Mouse (Mus musculus): ENCODE results near the gene Npr1. TPM values are rescaled to one million over a fixed set of nuclear protein-coding genes. Genes with fewer than 3 reads are reported as not detected.

The Npr1 gene
- 1 to 10 TPM; 4.7 to 5.0 TPM for total RNA-seq (2021)

GRCm38 (mm10) chr3:90465686-90466310 is at the start of gene Npr1:
Npr1 (minus strand) TSS chr3:90465866.
- DNase-seq (ENCODE audit: extremely low spot score in 1 of 2, low spot score in 1 of 2), result no peak

- no peak for DNase-seq (ENCODE audit: extremely low spot score in 1 of 2, low spot score in 1 of 2)
Observed at GRCm38 (mm10) chr3:90515242-90515641, 49.6 kb upstream of the Npr1 start.

GRCm38 (mm10) chr3:90514691-90515090 is 49.0 kb upstream of the Npr1 start:
- no peak for DNase-seq (ENCODE audit: extremely low spot score in 1 of 2, low spot score in 1 of 2)

- DNase-seq (ENCODE audit: extremely low spot score in 1 of 2, low spot score in 1 of 2), result no peak
Observed at GRCm38 (mm10) chr3:90513796-90514590, 48.3 kb upstream of the Npr1 start, which contains the start of the genes S100a1 and S100a13. S100a1 (minus strand) TSS chr3:90514392. S100a13 (plus strand) TSS chr3:90514435.

- DNase-seq (ENCODE audit: extremely low spot score in 1 of 2, low spot score in 1 of 2), result no peak
Observed at GRCm38 (mm10) chr3:90512948-90513642, 47.4 kb upstream of the Npr1 start.

GRCm38 (mm10) chr3:90512276-90512675 is 46.6 kb upstream of the Npr1 start:
- no peak for DNase-seq (ENCODE audit: extremely low spot score in 1 of 2, low spot score in 1 of 2)

- DNase-seq (ENCODE audit: extremely low spot score in 1 of 2, low spot score in 1 of 2), result no peak
Observed at GRCm38 (mm10) chr3:90509747-90510123, 44.1 kb upstream of the Npr1 start.

GRCm38 (mm10) chr3:90508950-90509746 is 43.5 kb upstream of the Npr1 start, which contains the start of gene Chtop:
Chtop (minus strand) TSS chr3:90509498.
- peak; percentile 96 to 98 for DNase-seq (ENCODE audit: extremely low spot score in 1 of 2, low spot score in 1 of 2)

- DNase-seq (ENCODE audit: extremely low spot score in 1 of 2, low spot score in 1 of 2), result no peak
Observed at GRCm38 (mm10) chr3:90508287-90508949, 42.8 kb upstream of the Npr1 start.

- no peak for DNase-seq (ENCODE audit: extremely low spot score in 1 of 2, low spot score in 1 of 2)
Observed at GRCm38 (mm10) chr3:90506362-90506761, 40.7 kb upstream of the Npr1 start.

GRCm38 (mm10) chr3:90505216-90505615 is 39.5 kb upstream of the Npr1 start:
- no peak for DNase-seq (ENCODE audit: extremely low spot score in 1 of 2, low spot score in 1 of 2)

- DNase-seq (ENCODE audit: extremely low spot score in 1 of 2, low spot score in 1 of 2), result no peak
Observed at GRCm38 (mm10) chr3:90503444-90503843, 37.8 kb upstream of the Npr1 start.

- DNase-seq (ENCODE audit: extremely low spot score in 1 of 2, low spot score in 1 of 2), result no peak
Observed at GRCm38 (mm10) chr3:90497597-90497996, 31.9 kb upstream of the Npr1 start.

- no peak for DNase-seq (ENCODE audit: extremely low spot score in 1 of 2, low spot score in 1 of 2)
Observed at GRCm38 (mm10) chr3:90495850-90496525, 30.3 kb upstream of the Npr1 start.

- no peak for DNase-seq (ENCODE audit: extremely low spot score in 1 of 2, low spot score in 1 of 2)
Observed at GRCm38 (mm10) chr3:90493831-90494540, 28.3 kb upstream of the Npr1 start.

- DNase-seq (ENCODE audit: extremely low spot score in 1 of 2, low spot score in 1 of 2), result no peak
Observed at GRCm38 (mm10) chr3:90491350-90491749, 25.7 kb upstream of the Npr1 start.

- DNase-seq (ENCODE audit: extremely low spot score in 1 of 2, low spot score in 1 of 2), result peak; percentile 86 to 93
Observed at GRCm38 (mm10) chr3:90490696-90491256, 25.1 kb upstream of the Npr1 start, which contains the start of gene Snapin. Snapin (minus strand) TSS chr3:90491033.

GRCm38 (mm10) chr3:90488576-90488975 is 22.9 kb upstream of the Npr1 start:
- DNase-seq (ENCODE audit: extremely low spot score in 1 of 2, low spot score in 1 of 2), result no peak
